Mouse (Mus musculus): ENCODE measurements around the gene 1700069L16Rik. TPM values are rescaled to one million over a fixed set of nuclear protein-coding genes. Genes with fewer than 3 reads are reported as not detected.

Gene 1700069L16Rik
- polyA plus RNA-seq, 1 experiment from 2014 or later: not detected

DNA sequence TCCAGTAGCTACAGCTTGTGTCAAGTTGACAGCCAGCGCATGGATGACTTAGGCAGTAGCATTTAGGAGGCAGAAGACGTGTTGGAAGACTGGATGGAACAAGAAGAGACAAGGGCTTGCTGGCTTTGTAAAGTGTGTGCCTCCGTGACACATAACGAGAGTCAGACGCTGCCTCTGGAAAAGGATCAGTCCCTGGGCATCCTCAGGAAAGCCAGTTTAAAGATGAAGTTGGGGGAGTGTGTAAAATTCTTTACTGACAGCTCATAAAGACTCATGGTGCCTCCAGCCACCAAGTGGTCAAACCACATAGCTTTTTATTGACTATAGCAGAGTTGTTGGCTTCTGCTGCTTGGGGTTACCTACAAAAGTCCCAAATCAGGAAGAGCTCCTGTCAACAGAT is 39.1 kb downstream of the 1700069L16Rik start:
- DNase-seq (ENCODE audit: low spot score) (no peak), ATAC-seq (ENCODE audit: insufficient read depth, low FRiP score, low TSS enrichment) (no peak)
- Histone ChIP-seq H3K27me3 (ENCODE audit: control insufficient read depth, insufficient read depth, low read length) (no peaks in the 10 kb centered on the region), H3K9ac (ENCODE audit: low read length) (no peak overlapping the region), H3K4me1 (ENCODE audit: control insufficient read depth, insufficient read depth, low read length) (0 out of 2 replicates have a peak, but pooled peaks cover 3% of the 10 kb centered on the region), H3K27ac (ENCODE audit: low read depth, low read length) (no peak overlapping the region), H3K9me3 (ENCODE audit: control insufficient read depth, low read length) (no peaks in the 10 kb centered on the region), H3K4me2 (ENCODE audit: low read depth) (no peak overlapping the region), H3K36me3 (ENCODE audit: control insufficient read depth, insufficient read depth, low read length) (no peaks in the 10 kb centered on the region), H3K4me3 (ENCODE audit: low read depth, low read length) (no peak overlapping the region)
- 88% methylated on average over 5 of the region's 5 CpGs for WGBS

DNA sequence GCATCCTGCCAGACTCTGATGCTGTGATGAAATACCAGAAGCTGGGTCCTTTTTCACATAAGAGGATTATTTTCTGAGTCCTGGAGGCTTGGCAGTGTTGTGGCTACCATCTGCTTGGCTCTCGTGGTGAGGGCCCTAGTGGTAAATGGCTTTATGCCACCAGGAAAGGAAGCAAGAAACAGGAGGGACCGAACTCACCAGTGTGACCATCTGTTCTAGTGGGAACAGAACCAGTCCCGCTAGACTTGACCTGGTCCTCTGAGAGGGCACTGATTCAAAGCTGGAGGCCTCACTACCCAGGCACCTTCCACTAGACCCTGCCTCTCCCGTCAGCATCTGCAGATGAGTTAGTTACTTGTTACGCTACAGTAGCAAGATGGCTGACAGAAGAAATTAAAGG is 41.3 kb downstream of the 1700069L16Rik start:
- H3K9ac ChIP-seq (ENCODE audit: low read length): no peak overlapping the region
- no peak overlapping the region for H3K4me2 ChIP-seq (ENCODE audit: low read depth)
- 69% methylated on average over 5 of the region's 5 CpGs for WGBS
- H3K27ac ChIP-seq (ENCODE audit: low read depth, low read length): no peak overlapping the region
- H3K9me3 ChIP-seq (ENCODE audit: control insufficient read depth, low read length): no peaks in the 10 kb centered on the region
- no peaks in the 10 kb centered on the region for H3K4me1 ChIP-seq (ENCODE audit: control insufficient read depth, insufficient read depth, low read length)
- DNase-seq (ENCODE audit: low spot score): no peak
- no peak overlapping the region for H3K4me3 ChIP-seq (ENCODE audit: low read depth, low read length)
- H3K27me3 ChIP-seq (ENCODE audit: control insufficient read depth, insufficient read depth, low read length): no peaks in the 10 kb centered on the region
- no peak for ATAC-seq (ENCODE audit: insufficient read depth, low FRiP score, low TSS enrichment)
- no peaks in the 10 kb centered on the region for H3K36me3 ChIP-seq (ENCODE audit: control insufficient read depth, insufficient read depth, low read length)

DNA sequence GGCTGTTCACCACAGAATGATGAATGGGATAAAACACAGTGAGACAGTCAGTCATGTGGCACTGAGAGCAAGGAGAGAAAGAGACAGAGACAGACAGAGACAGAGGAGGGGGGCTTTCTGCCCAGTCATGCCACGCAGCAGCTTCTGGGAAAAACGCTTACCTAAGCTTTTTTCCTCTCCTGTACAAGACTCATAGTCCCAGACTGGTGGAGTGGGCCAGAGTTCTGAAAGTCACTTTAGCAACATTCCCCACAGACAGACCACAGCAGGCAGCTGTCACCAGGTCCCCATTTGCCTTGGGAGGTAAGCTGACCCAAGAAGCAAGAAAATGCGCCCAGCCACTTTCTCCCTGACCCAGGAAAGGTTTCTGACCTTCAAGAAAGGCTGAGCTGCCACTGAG is 42.1 kb downstream of the 1700069L16Rik start:
- Histone ChIP-seq H3K9ac (ENCODE audit: low read length) (no peak overlapping the region), H3K27me3 (ENCODE audit: control insufficient read depth, insufficient read depth, low read length) (no peaks in the 10 kb centered on the region), H3K36me3 (ENCODE audit: control insufficient read depth, insufficient read depth, low read length) (no peaks in the 10 kb centered on the region), H3K9me3 (ENCODE audit: control insufficient read depth, low read length) (no peaks in the 10 kb centered on the region), H3K4me1 (ENCODE audit: control insufficient read depth, insufficient read depth, low read length) (no peaks in the 10 kb centered on the region), H3K27ac (ENCODE audit: low read depth, low read length) (no peak overlapping the region), H3K4me3 (ENCODE audit: low read depth, low read length) (no peak overlapping the region), H3K4me2 (ENCODE audit: low read depth) (no peak overlapping the region)
- DNase-seq (ENCODE audit: low spot score): no peak
- ATAC-seq (ENCODE audit: insufficient read depth, low FRiP score, low TSS enrichment): no peak
- 80% methylated on average over 3 of the region's 3 CpGs for WGBS

DNA sequence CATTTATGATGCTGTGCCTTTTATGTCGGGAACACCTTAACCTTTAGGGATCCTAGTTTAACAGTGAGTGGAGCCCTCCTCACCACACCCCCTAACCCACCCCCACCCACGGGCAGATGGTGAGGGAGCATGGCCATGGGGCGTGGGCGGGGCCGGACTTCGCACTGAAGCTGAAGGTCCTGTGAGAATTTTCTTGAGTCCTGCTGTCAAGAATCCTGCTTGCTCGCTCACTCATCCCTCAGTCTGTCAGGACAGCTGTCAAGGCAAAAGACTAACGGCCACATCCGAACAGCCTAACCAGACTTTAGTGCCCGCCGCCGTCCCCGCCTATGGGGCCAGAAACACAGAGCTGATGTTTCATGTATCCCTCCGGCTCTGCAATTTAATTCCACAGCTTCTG is 43.4 kb downstream of the 1700069L16Rik start:
- Histone ChIP-seq H3K36me3 (ENCODE audit: control insufficient read depth, insufficient read depth, low read length) (no peaks in the 10 kb centered on the region), H3K9me3 (ENCODE audit: control insufficient read depth, low read length) (no peaks in the 10 kb centered on the region), H3K4me3 (ENCODE audit: low read depth, low read length) (no peak overlapping the region), H3K4me1 (ENCODE audit: control insufficient read depth, insufficient read depth, low read length) (no peaks in the 10 kb centered on the region), H3K4me2 (ENCODE audit: low read depth) (no peak overlapping the region), H3K9ac (ENCODE audit: low read length) (no peak overlapping the region), H3K27me3 (ENCODE audit: control insufficient read depth, insufficient read depth, low read length) (no peaks in the 10 kb centered on the region), H3K27ac (ENCODE audit: low read depth, low read length) (no peak overlapping the region)
- 75% methylated on average over 14 of the region's 14 CpGs for WGBS
- ATAC-seq (ENCODE audit: insufficient read depth, low FRiP score, low TSS enrichment) (no peak), DNase-seq (ENCODE audit: low spot score) (no peak)

DNA sequence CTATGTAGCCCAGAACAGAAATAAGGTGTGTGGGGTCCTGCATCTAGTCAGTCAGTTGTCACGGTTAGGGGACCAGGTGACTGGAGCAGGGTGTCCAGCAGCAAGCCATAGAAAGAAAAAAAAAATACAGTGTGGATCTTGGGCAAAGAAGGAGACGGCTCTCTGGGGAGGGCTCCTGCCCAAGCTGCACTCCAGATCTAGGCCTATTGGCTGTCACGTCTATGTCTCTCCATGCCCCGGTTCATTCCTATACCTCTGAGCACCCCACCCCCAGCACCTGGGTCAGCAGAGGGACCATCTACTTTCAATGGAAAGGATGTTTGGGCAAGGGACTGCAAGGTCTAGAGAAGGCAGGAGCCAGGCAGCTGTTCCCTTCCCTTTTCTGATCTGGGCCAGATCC is 45.1 kb downstream of the 1700069L16Rik start:
- ATAC-seq (ENCODE audit: insufficient read depth, low FRiP score, low TSS enrichment): no peak
- H3K27ac ChIP-seq (ENCODE audit: low read depth, low read length): no peak overlapping the region
- no peaks in the 10 kb centered on the region for H3K27me3 ChIP-seq (ENCODE audit: control insufficient read depth, insufficient read depth, low read length)
- no peak for DNase-seq (ENCODE audit: low spot score)
- no peak overlapping the region for H3K9ac ChIP-seq (ENCODE audit: low read length)
- H3K36me3 ChIP-seq (ENCODE audit: control insufficient read depth, insufficient read depth, low read length): no peaks in the 10 kb centered on the region
- H3K4me3 ChIP-seq (ENCODE audit: low read depth, low read length): no peak overlapping the region
- 93% methylated on average over 4 of the region's 4 CpGs for WGBS
- H3K4me1 ChIP-seq (ENCODE audit: control insufficient read depth, insufficient read depth, low read length): no peaks in the 10 kb centered on the region
- no peak overlapping the region for H3K4me2 ChIP-seq (ENCODE audit: low read depth)
- H3K9me3 ChIP-seq (ENCODE audit: control insufficient read depth, low read length): no peaks in the 10 kb centered on the region

DNA sequence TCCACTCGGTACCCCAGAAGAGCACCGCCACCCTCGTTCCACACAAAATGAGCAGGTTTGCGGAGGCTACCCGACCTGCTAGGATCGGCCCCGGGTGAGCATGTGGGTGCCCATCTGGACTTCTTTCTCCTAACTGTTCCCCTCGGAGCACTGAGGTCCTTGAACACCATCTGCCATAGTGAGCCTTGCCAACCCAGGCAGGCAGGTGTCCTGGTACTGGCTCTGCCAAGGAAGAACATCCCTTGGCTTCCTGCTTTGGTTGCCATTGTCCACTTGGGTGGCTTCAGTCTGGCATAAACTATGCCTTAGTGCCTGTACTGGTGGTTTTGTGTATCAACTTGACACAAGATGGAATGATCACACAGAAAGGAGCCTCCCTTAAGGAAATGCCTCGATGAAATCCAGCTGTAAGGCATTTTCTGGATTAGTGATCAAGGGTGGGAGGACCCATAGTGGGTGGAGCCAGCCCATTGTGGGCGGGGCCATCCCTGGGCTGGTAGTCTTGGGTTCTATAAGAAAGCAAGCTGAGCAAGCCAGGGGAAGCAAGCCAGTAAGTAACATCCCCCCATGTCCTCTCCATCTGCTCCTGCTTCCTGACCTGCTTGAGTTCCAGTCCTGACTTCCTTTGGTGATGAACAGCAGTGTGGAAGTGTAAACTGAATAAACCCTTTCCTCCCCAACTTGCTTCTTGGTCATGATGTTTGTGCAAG is 45.7 kb downstream of the 1700069L16Rik start:
- H3K4me1 ChIP-seq (ENCODE audit: control insufficient read depth, insufficient read depth, low read length): no peaks in the 10 kb centered on the region
- no peak overlapping the region for H3K27ac ChIP-seq (ENCODE audit: low read depth, low read length)
- H3K27me3 ChIP-seq (ENCODE audit: control insufficient read depth, insufficient read depth, low read length): no peaks in the 10 kb centered on the region
- WGBS: 83% methylated on average over 10 of the region's 10 CpGs
- no peak overlapping the region for H3K4me2 ChIP-seq (ENCODE audit: low read depth)
- no peaks in the 10 kb centered on the region for H3K36me3 ChIP-seq (ENCODE audit: control insufficient read depth, insufficient read depth, low read length)
- no peak for DNase-seq (ENCODE audit: low spot score)
- H3K9ac ChIP-seq (ENCODE audit: low read length): no peak overlapping the region
- H3K4me3 ChIP-seq (ENCODE audit: low read depth, low read length): no peak overlapping the region
- H3K9me3 ChIP-seq (ENCODE audit: control insufficient read depth, low read length): no peaks in the 10 kb centered on the region
- no peak for ATAC-seq (ENCODE audit: insufficient read depth, low FRiP score, low TSS enrichment)

DNA sequence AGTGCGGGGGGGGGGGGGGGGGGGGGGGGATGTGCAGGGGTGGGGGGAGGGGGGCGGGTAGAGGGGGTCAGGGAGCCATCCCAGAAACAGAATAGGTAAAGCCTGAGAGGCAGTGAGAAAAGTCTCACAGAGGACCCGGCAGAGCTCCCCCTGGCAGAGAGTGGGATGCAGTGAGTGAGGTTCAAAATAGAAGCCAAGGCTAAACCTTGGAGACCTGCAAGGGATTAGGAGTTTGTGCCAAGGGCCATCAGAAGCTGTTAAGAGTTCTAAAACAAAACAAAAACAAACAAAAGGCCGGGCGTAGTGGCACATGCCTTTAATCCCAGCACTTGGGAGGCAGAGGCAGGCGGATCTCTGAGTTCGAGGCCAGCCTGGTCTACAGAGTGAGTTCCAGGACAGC is 47.0 kb downstream of the 1700069L16Rik start:
- no peaks in the 10 kb centered on the region for H3K4me1 ChIP-seq (ENCODE audit: control insufficient read depth, insufficient read depth, low read length)
- WGBS: 91% methylated on average over 4 of the region's 7 CpGs
- no peaks in the 10 kb centered on the region for H3K9me3 ChIP-seq (ENCODE audit: control insufficient read depth, low read length)
- no peak for DNase-seq (ENCODE audit: low spot score)
- no peak for ATAC-seq (ENCODE audit: insufficient read depth, low FRiP score, low TSS enrichment)
- no peak overlapping the region for H3K27ac ChIP-seq (ENCODE audit: low read depth, low read length)
- no peak overlapping the region for H3K4me3 ChIP-seq (ENCODE audit: low read depth, low read length)
- H3K9ac ChIP-seq (ENCODE audit: low read length): no peak overlapping the region
- H3K4me2 ChIP-seq (ENCODE audit: low read depth): no peak overlapping the region
- no peaks in the 10 kb centered on the region for H3K36me3 ChIP-seq (ENCODE audit: control insufficient read depth, insufficient read depth, low read length)
- no peaks in the 10 kb centered on the region for H3K27me3 ChIP-seq (ENCODE audit: control insufficient read depth, insufficient read depth, low read length)

DNA sequence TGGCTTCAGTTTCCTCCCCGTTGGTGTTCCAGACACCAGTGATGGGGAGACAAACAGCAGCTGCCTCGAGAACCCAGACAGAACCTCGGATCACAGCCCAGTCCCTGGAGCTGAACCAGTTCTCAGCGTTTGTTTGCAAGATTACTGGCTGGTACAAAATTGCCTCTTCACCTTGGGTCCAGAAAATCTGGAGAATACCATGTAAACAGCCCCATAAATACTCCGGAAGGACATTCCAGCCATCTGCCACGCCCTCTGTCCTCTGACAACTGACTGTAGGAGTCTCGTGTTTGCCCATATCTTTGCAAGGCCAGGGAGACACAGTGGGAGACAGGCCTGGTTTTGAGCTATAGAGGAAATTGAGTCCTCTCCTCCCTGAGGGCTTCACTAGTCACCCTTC is 49.7 kb downstream of the 1700069L16Rik start:
- DNase-seq (ENCODE audit: low spot score) (no peak), ATAC-seq (ENCODE audit: insufficient read depth, low FRiP score, low TSS enrichment) (no peak)
- 77% methylated on average over 7 of the region's 7 CpGs for WGBS
- Histone ChIP-seq H3K36me3 (ENCODE audit: control insufficient read depth, insufficient read depth, low read length) (no peaks in the 10 kb centered on the region), H3K9me3 (ENCODE audit: control insufficient read depth, low read length) (no peaks in the 10 kb centered on the region), H3K4me3 (ENCODE audit: low read depth, low read length) (no peak overlapping the region), H3K4me2 (ENCODE audit: low read depth) (no peak overlapping the region), H3K4me1 (ENCODE audit: control insufficient read depth, insufficient read depth, low read length) (no peaks in the 10 kb centered on the region), H3K27ac (ENCODE audit: low read depth, low read length) (no peak overlapping the region), H3K27me3 (ENCODE audit: control insufficient read depth, insufficient read depth, low read length) (no peaks in the 10 kb centered on the region), H3K9ac (ENCODE audit: low read length) (no peak overlapping the region)

DNA sequence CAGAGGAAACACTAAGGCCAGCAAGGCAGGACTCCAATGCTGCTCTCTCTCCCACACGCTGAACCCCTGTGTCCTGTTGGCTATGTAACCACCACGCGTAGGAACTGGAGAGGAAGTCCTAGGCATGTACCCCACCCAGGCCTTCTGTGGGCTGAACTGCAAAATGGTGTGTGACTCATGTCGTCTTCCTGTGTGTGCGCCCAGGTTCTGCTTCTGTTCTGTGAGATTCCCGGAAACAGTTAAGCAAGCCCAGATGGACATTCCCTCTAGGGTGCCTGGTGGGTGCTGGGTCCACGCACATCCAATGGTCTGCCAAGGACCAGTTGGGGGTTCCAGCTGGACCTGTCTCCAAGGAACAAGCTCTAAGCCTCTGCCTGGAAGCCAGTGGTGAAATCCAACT is 52.1 kb downstream of the 1700069L16Rik start:
- WGBS: 89% methylated on average over 7 of the region's 7 CpGs
- H3K9me3 ChIP-seq (ENCODE audit: control insufficient read depth, low read length): peaks cover 4% of the 10 kb centered on the region; the same call in 1 of the 2 replicates
- no peak overlapping the region for H3K9ac ChIP-seq (ENCODE audit: low read length)
- no peaks in the 10 kb centered on the region for H3K4me1 ChIP-seq (ENCODE audit: control insufficient read depth, insufficient read depth, low read length)
- no peak overlapping the region for H3K27ac ChIP-seq (ENCODE audit: low read depth, low read length)
- no peaks in the 10 kb centered on the region for H3K36me3 ChIP-seq (ENCODE audit: control insufficient read depth, insufficient read depth, low read length)
- H3K4me3 ChIP-seq (ENCODE audit: low read depth, low read length): no peak overlapping the region
- H3K4me2 ChIP-seq (ENCODE audit: low read depth): no peak overlapping the region
- no peaks in the 10 kb centered on the region for H3K27me3 ChIP-seq (ENCODE audit: control insufficient read depth, insufficient read depth, low read length)
- DNase-seq (ENCODE audit: low spot score) (no peak), ATAC-seq (ENCODE audit: insufficient read depth, low FRiP score, low TSS enrichment) (no peak)
